In the genomic region with DNA sequence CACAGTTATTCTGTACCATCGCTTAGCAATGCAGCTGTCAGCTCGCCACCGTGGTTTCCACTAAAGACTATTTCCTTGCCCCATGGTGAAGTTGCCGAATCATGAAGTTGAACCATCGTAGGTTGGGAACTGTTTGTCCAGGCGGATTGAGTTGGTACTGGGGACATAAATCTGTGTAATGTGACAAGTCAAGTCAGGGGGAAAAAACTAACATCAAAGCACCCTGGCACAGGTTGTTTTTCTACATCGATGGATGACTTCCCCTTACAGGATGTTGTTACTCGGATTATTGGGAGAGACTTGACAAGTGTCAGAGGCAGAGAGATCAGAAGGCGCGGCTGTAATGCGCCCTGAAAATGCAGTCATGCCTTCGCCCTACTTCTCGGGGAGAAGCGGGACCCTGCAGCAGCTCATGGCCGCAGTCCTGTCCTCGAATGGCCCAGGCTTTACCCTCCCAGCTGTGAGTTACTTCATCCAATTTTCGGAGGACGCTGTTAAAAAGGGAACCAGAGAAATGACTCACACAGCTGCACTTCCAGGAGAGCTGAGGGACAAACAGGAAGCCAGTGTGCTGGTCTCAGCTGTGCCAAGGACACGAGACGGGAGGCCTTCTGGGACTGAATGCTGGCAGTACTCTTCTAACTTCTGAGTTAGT, we compare ENCODE assay signal across 8 mouse cellular contexts. TPM values are rescaled to one million over a fixed set of nuclear protein-coding genes. Genes with fewer than 3 reads are reported as not detected.
A peak's percentile ranks its signal among the peaks of the same experiment; 100 is the strongest.
DNase-seq lines count a peak whose midpoint lies in the region; ATAC-seq and TF ChIP-seq lines count a peak whose summit lies in the region.

No protein-coding gene starts in this region.

- H3K27ac ChIP-seq in kidney, embryonic 16.5 days (ENCODE audit: low read length) = no peak overlapping the region
- no peak overlapping the region for H3K27ac ChIP-seq in midbrain, embryonic 11.5 days (ENCODE audit: low read depth, low read length)
- no peak overlapping the region for H3K27ac ChIP-seq in midbrain, postnatal 0 days (ENCODE audit: low read depth, low read length)

- TF ChIP-seq CTCF in midbrain, postnatal 0 days (IDR thresholded peaks at IDR 0.05) = no peak

- no peak overlapping the region for H3K9ac ChIP-seq in kidney, embryonic 16.5 days (replicated peaks; ENCODE audit: low read length)
- H3K9ac ChIP-seq in midbrain, embryonic 11.5 days (ENCODE audit: low read length) = no peak overlapping the region
- H3K9ac ChIP-seq in midbrain, postnatal 0 days (replicated peaks; ENCODE audit: low read length, poor library complexity, severe bottlenecking) = no peak overlapping the region

- peaks cover 3% of the 10 kb centered on the region; the same call in 1 of the 2 replicates for H3K9me3 ChIP-seq in kidney, embryonic 16.5 days (ENCODE audit: low read length)
- H3K9me3 ChIP-seq in midbrain, embryonic 11.5 days (ENCODE audit: control insufficient read depth, low read length) = peaks cover 5% of the 10 kb centered on the region; the same call in 1 of the 2 replicates
- no peaks in the 10 kb centered on the region for H3K9me3 ChIP-seq in midbrain, postnatal 0 days (ENCODE audit: low read length)

- WGBS in kidney, embryonic 16.5 days = 13% methylated on average over 20 of the region's 20 CpGs
- 87% methylated on average over 20 of the region's 20 CpGs for WGBS in midbrain, embryonic 11.5 days
- WGBS in midbrain, postnatal 0 days = 81% methylated on average over 20 of the region's 20 CpGs

- DNase-seq in right cerebral cortex, postnatal 10 days (ENCODE audit: low spot score in 2 of 2) = peak; percentile 48 to 63
- no peak for DNase-seq in right cerebral cortex, postnatal 4 days
- peak; percentile 29 for DNase-seq in forelimb bud, embryonic 11.5 days (ENCODE audit: low read depth, low spot score)
- DNase-seq in midbrain, embryonic 11.5 days (ENCODE audit: low spot score, missing footprints) = no peak
- DNase-seq in layer of hippocampus, adult 18-20 months (ENCODE audit: low spot score in 2 of 2) = no peak
- DNase-seq in midbrain, postnatal 0 days (ENCODE audit: low spot score) = no peak

- no peak overlapping the region for H3K4me3 ChIP-seq in kidney, embryonic 16.5 days (ENCODE audit: low read length)
- H3K4me3 ChIP-seq in midbrain, embryonic 11.5 days (ENCODE audit: low read depth, low read length) = no peak overlapping the region
- no peak overlapping the region for H3K4me3 ChIP-seq in midbrain, postnatal 0 days (ENCODE audit: low read depth, low read length)

- no peaks in the 10 kb centered on the region for H3K27me3 ChIP-seq in kidney, embryonic 16.5 days (ENCODE audit: insufficient read depth, low read length)
- no peaks in the 10 kb centered on the region for H3K27me3 ChIP-seq in midbrain, embryonic 11.5 days (ENCODE audit: control insufficient read depth, insufficient read depth, low read length)
- H3K27me3 ChIP-seq in midbrain, postnatal 0 days (ENCODE audit: insufficient read depth, low read length) = no peaks in the 10 kb centered on the region

- peak overlapping the region; percentile 8; the same call in 1 of the 2 replicates for H3K4me2 ChIP-seq in kidney, embryonic 16.5 days (replicated peaks; ENCODE audit: low read depth, low read length)
- H3K4me2 ChIP-seq in midbrain, embryonic 11.5 days = no peak overlapping the region
- no peak overlapping the region for H3K4me2 ChIP-seq in midbrain, postnatal 0 days (ENCODE audit: low read depth, low read length, poor library complexity, severe bottlenecking)

- H3K4me1 ChIP-seq in kidney, embryonic 16.5 days (ENCODE audit: insufficient read depth, low read length) = peaks cover 10% of the 10 kb centered on the region
- no peaks in the 10 kb centered on the region for H3K4me1 ChIP-seq in midbrain, embryonic 11.5 days (ENCODE audit: control insufficient read depth, insufficient read depth, low read length)
- H3K4me1 ChIP-seq in midbrain, postnatal 0 days (ENCODE audit: insufficient read depth, low read length) = no peaks in the 10 kb centered on the region

- ATAC-seq in kidney, embryonic 16.5 days (ENCODE audit: low FRiP score, low TSS enrichment) = peak; percentile 88
- peak; percentile 60 for ATAC-seq in monocyte, adult 5-6 weeks (replicated peaks; ENCODE audit: insufficient number of reproducible peaks, low FRiP score, low TSS enrichment, poor library complexity, severe bottlenecking)
- no peak for ATAC-seq in midbrain, embryonic 11.5 days (ENCODE audit: low FRiP score)
- no peak for ATAC-seq in midbrain, postnatal 0 days (ENCODE audit: low FRiP score)

- H3K36me3 ChIP-seq in kidney, embryonic 16.5 days (ENCODE audit: insufficient read depth, low read length) = no peaks in the 10 kb centered on the region
- H3K36me3 ChIP-seq in midbrain, embryonic 11.5 days (ENCODE audit: control insufficient read depth, insufficient read depth, low read length) = no peaks in the 10 kb centered on the region
- H3K36me3 ChIP-seq in midbrain, postnatal 0 days (ENCODE audit: insufficient read depth, low read length) = no peaks in the 10 kb centered on the region

RNA-seq across cellular contexts. Expression of a gene that starts 50.2 kb away (rescaled TPM):
- polyA plus RNA-seq in kidney, embryonic 16.5 days (2015; fragmentation: Nextera tagmentation; extraction: Ambion mirVana) = 63.0 and 64.9 TPM in 2 replicates
- 36.1 to 45.9 TPM (median 37.8 TPM) in 3 replicates for total RNA-seq in monocyte, adult 5-6 weeks (2017)
- 82.1 and 92.5 TPM in 2 replicates for polyA plus RNA-seq in midbrain, embryonic 11.5 days (2014; fragmentation: Nextera tagmentation; extraction: Ambion mirVana)
- total RNA-seq in layer of hippocampus, adult 18-20 months (2021) = 10 to 100 TPM in 1 of 2 experiments, 1 to 10 TPM in 1; 8.5 to 10.3 TPM
- total RNA-seq in midbrain, postnatal 0 days (2014; rRNA removed) = 13.8 and 19.6 TPM in 2 replicates
- 23.6 and 24.9 TPM in 2 replicates for polyA plus RNA-seq in midbrain, postnatal 0 days (2015; fragmentation: Nextera tagmentation; extraction: Ambion mirVana)

Comparison
In these comparisons a context has a peak if more than half of its experiments do, and no peak if none do; other contexts are left out.
1. DNase-seq: peak in right cerebral cortex, postnatal 10 days (2 of 2) and forelimb bud, embryonic 11.5 days (single experiment); none in right cerebral cortex, postnatal 4 days (single experiment), midbrain, embryonic 11.5 days (single experiment), layer of hippocampus, adult 18-20 months (0 of 2) and midbrain, postnatal 0 days (single experiment).
2. ATAC-seq: peak in kidney, embryonic 16.5 days (single experiment) and monocyte, adult 5-6 weeks (single experiment); none in midbrain, embryonic 11.5 days (single experiment) and midbrain, postnatal 0 days (single experiment).